Mouse (Mus musculus): ENCODE measurements around the gene Secisbp2l.

Secisbp2l gene

GRCm38 (mm10) chr2:125782719-125783109 is at the start of gene Secisbp2l:
Gene Secisbp2l, minus strand, starts transcription at chr2:125782870.
- peak; percentile 94 for DNase-seq

GRCm38 (mm10) chr2:125829924-125830323 is 47.3 kb upstream of the Secisbp2l start:
- no peak for DNase-seq

GRCm38 (mm10) chr2:125827898-125828297 is 45.2 kb upstream of the Secisbp2l start:
- no peak for DNase-seq

GRCm38 (mm10) chr2:125826201-125826600 is 43.5 kb upstream of the Secisbp2l start:
- no peak for DNase-seq

GRCm38 (mm10) chr2:125820397-125820796 is 37.7 kb upstream of the Secisbp2l start:
- DNase-seq = no peak

- no peak for DNase-seq
Measured at GRCm38 (mm10) chr2:125813972-125814595, 31.4 kb upstream of the Secisbp2l start.

- DNase-seq = no peak
Measured at GRCm38 (mm10) chr2:125811332-125811731, 28.7 kb upstream of the Secisbp2l start.

- no peak for DNase-seq
Measured at GRCm38 (mm10) chr2:125809551-125809950, 26.9 kb upstream of the Secisbp2l start.

- DNase-seq = no peak
Measured at GRCm38 (mm10) chr2:125805826-125806225, 23.2 kb upstream of the Secisbp2l start.

GRCm38 (mm10) chr2:125801947-125802346 is 19.3 kb upstream of the Secisbp2l start:
- no peak for DNase-seq

- DNase-seq = no peak
Measured at GRCm38 (mm10) chr2:125801038-125801437, 18.4 kb upstream of the Secisbp2l start.

GRCm38 (mm10) chr2:125800428-125800827 is 17.8 kb upstream of the Secisbp2l start:
- DNase-seq = no peak

GRCm38 (mm10) chr2:125797872-125798271 is 15.2 kb upstream of the Secisbp2l start:
- DNase-seq = no peak

- DNase-seq = no peak
Measured at GRCm38 (mm10) chr2:125795118-125795517, 12.4 kb upstream of the Secisbp2l start.

GRCm38 (mm10) chr2:125794166-125794565 is 11.5 kb upstream of the Secisbp2l start:
- DNase-seq = peak; percentile 11

- no peak for DNase-seq
Measured at GRCm38 (mm10) chr2:125792879-125793261, 10.2 kb upstream of the Secisbp2l start.

GRCm38 (mm10) chr2:125792144-125792878 is 9.6 kb upstream of the Secisbp2l start:
- no peak for DNase-seq

- DNase-seq = no peak
Measured at GRCm38 (mm10) chr2:125791485-125791885, 8.8 kb upstream of the Secisbp2l start.

- no peak for DNase-seq
Measured at GRCm38 (mm10) chr2:125790242-125790641, 7.6 kb upstream of the Secisbp2l start.

- no peak for DNase-seq
Measured at GRCm38 (mm10) chr2:125789265-125789664, 6.6 kb upstream of the Secisbp2l start.

- DNase-seq = no peak
Measured at GRCm38 (mm10) chr2:125788785-125789184, 6.1 kb upstream of the Secisbp2l start.

GRCm38 (mm10) chr2:125788351-125788750 is 5.7 kb upstream of the Secisbp2l start:
- no peak for DNase-seq

- DNase-seq = no peak
Measured at GRCm38 (mm10) chr2:125785021-125785420, 2.4 kb upstream of the Secisbp2l start.

GRCm38 (mm10) chr2:125784392-125784791 is 1.7 kb upstream of the Secisbp2l start:
- DNase-seq = peak; percentile 23

- no peak for DNase-seq
Measured at GRCm38 (mm10) chr2:125783868-125784267, 1.2 kb upstream of the Secisbp2l start.

Data from kidney, adult 11 months (tissue).